Mouse (Mus musculus): ENCODE data around the gene Klc2.

- TF ChIP-seq CTCF (IDR thresholded peaks at IDR 0.05; ENCODE audit: control insufficient read depth, insufficient read depth, insufficient replicate concordance, low read depth, low read length), result no peak
- TF ChIP-seq POLR2A (IDR thresholded peaks at IDR 0.05; ENCODE audit: control insufficient read depth, low read depth, low read length), result no peak
These were observed 24.7 kb downstream of the Klc2 start for GRCm38 (mm10) chr19:5093481-5094242.
